Mouse (Mus musculus): ENCODE results near the gene Pwwp2b.

- TF ChIP-seq CTCF (IDR thresholded peaks at IDR 0.05; ENCODE audit: extremely low read depth, insufficient read depth, low read length) (peak; percentile 98), POLR2A (IDR thresholded peaks at IDR 0.05; ENCODE audit: extremely low read depth, insufficient read depth, low read length) (no peak)
Measured at GRCm38 (mm10) chr7:139233714-139234113, 14.6 kb upstream of the Pwwp2b start.

Measured in cortical plate, adult 2 months (tissue).